Mouse (Mus musculus) heart, adult 2 months (tissue): Measurements from ENCODE around the gene Nop56.

Experiments
- CTCF ChIP-seq: fragments of 200-600 bp; IDR thresholded peaks from 2 replicates; pipeline ENCODE4 v1.8.1; 2022; ENCODE audit warnings: antibody characterized with exemption, mild to moderate bottlenecking, moderate library complexity
- EP300 ChIP-seq: fragments of 200-500 bp; IDR thresholded peaks from 2 replicates; pipeline ENCODE4 v1.6.1; 2011; ENCODE audit warnings: low read depth, low read length, control low read depth; ENCODE audit not compliant: insufficient read depth
- POLR2A ChIP-seq: fragments of 200-500 bp; IDR thresholded peaks from 2 replicates; pipeline ENCODE4 v1.6.1; 2011; ENCODE audit warnings: mild to moderate bottlenecking, low read depth, low read length, control low read depth; ENCODE audit not compliant: insufficient read depth

DNA sequence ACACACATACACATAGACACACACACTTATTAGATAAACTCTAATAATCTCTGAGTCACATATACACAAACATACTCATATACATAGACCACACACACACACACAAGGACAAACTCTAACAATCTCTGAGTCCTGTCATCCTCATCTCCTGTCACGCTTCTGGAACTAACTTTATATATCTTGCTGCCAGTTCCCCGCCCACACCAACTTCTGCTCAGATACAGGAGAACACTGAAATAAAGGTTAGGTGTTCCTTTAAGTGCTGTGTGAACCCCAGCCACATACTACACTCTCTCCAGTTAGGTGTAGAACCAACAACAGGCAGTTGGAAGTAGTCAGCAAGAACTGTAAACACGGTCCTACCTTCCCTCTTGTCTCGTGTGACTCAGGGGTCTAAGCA is 13.4 kb upstream of the Nop56 start:
- no peak for TF ChIP-seq CTCF
- TF ChIP-seq EP300 = no peak
- no peak for TF ChIP-seq POLR2A
